Mouse (Mus musculus): ENCODE measurements around the gene Camk1d.
A peak's percentile ranks its signal among the peaks of the same experiment; 100 is the strongest.

Gene Camk1d

DNA sequence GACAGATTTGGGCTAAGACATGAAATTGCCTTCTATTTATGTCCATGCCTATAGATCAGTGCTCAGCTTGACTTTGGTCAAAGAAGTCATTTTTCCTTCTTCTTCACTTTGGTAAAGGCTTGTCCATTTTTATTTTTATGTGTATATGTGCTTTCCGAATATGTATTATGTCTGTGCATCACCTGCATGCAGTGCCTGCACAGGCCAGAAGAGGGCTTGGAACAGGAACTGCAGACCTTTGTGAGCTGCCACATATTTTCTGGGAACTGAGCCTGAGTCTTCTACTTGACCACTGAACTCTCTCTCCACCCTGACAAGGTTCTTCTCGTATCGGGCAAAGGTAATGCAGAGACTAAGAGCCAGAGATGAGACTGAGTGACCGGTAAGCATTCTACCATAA is 236.1 kb downstream of the Camk1d start:
- DNase-seq (ENCODE audit: low read depth, low spot score), result no peak

DNA sequence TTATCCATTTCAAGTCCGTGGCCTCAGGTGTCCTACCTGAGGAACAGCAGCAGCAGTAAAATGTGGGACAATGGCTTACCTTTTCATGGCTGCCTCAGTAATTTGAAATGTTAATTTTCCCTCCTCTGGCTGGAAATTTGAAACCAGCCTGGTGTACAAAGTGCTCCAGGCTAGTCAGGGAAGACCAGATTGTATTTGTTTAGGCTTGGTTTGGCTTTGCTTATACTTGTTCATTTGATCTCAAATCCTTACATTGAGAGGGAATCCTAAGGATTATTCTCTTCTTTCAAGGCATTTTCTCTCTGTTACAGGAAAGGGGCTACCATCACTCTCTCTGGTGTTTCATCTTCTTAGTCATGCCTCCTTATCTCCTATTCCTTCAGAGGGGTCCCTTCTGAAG is 236.8 kb downstream of the Camk1d start:
- no peak for DNase-seq (ENCODE audit: low read depth, low spot score)

DNA sequence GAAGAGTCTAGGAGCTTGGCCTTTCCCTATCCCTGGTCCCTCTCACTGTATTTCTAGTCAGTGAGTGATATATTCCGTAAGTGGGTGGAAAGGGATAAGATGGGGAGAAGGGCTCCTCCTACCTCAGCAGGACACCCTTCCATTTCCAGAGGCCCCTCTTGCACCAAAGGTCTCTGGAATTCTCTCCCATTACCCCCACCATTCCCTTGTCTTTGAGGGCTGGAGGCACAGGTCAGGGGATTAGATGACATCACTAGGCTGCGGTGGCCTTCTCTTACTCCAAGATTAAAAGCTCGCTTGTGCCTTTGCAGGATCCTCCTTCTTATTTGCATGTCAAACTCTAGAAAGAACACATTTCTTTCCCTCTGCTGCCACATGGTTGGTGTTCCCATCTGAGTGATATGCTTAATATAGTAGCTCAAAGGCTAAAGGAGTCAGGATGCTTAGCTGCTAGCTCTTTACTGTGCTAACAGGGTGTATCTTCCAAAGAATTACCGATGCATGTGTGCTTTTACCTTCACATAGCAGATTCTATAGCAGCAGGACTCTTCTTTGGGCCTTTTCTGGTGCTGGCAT is 244.9 kb downstream of the Camk1d start:
- no peak for DNase-seq (ENCODE audit: low read depth, low spot score)

DNA sequence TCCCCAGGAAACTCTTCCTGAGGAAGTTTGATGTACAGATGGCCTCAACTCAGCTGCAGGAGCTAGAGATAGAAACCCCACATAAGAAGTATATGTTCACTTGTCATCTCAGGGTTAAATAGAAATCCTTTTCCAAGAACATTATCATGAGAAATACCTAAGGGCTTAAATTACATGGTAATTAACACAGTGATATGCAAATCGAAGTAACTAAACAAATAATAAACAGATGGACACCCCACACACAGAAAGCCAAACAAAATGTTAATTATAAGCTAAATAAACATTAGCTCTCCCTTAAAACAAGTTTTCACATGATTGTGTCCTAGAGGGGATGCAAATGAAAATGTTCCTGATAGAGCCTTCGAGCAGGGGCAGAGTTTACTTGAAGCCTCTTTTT is 246.8 kb downstream of the Camk1d start:
- no peak for DNase-seq (ENCODE audit: low read depth, low spot score)

DNA sequence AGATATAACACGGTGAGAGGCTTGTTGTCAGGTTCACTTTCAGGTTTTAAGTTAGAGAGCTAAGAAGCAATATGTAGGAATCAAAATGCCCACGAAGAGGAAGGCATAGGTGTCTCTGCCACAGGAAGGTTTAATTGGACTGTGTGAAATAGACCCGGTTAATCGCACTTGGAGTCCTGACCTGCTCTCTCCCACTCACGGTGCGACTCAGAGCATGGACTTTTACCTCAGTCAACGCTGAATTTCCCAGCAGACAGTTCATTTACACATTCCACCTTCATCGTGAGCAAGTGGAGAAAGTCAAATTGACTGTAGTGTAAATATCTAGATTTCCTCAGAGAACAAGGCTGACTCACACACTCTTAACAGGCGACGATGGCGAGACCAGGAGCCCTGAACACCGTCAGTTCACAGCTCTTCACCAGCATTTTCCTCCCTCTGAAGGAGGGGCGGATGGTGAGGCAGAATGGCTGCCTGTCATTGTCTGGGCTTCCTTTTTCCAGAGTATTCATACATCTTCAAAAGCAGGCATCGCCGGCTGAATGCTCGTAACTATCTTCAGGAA is 255.6 kb downstream of the Camk1d start:
- no peak for DNase-seq (ENCODE audit: low read depth, low spot score)

DNA sequence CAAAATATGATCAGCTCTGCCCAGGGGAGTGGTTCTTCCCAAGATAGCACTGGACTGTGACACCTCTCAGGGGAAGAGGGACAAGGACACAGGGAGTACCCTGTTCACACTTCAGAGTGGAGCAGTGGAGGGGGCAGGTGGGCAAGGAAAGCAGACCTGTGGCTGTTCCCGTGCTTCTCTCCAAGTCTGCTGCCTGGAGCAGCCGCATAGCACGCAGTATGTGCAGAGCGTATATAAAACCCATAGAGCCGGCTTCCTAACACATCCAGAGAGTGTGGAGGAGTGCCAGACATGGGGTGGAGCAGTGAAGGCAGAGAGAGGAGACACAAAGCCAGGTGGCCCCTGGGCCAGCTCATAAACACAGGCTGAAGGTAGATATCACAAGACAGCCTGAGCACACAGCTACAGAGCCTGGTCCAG is 256.2 kb downstream of the Camk1d start:
- no peak for DNase-seq (ENCODE audit: low read depth, low spot score)

DNA sequence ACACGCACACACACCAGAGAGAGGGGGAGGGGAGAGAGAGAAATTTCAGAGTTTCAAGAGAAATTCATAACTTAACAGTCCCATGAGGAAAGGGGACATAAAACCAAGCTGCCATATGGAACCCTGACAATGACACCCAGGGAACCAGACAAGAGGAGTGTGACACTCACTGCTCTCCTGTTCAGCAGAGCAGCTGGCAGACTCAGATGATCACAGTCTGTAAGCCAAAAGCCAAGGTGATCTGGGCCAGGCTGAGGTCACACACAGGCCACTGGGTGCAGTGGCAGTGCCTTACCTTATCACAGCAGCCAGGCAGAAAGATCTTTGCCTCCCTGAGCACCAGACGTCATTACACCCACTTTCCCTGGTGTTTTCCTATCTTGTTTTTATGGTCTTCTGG is 258.2 kb downstream of the Camk1d start:
- no peak for DNase-seq (ENCODE audit: low read depth, low spot score)

DNA sequence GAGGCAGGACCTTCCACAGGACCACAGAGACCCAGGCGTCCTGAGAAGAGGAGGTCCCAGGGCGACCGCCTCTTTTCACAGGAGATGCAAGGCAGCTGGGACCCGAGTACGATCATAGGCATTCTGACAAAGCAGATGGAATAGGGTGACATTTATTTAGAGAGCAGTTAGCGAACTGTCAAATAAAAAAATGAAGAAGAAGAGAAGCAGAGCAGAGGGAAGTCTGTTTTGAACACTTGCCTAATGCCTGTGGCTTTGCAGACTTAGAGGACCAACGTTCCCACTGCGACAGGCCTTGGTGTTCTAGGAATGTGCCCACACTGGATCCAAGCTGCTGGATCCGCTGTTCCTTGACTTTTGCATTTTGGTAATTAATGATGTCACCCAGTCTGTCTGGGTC is 259.5 kb downstream of the Camk1d start:
- no peak for DNase-seq (ENCODE audit: low read depth, low spot score)

DNA sequence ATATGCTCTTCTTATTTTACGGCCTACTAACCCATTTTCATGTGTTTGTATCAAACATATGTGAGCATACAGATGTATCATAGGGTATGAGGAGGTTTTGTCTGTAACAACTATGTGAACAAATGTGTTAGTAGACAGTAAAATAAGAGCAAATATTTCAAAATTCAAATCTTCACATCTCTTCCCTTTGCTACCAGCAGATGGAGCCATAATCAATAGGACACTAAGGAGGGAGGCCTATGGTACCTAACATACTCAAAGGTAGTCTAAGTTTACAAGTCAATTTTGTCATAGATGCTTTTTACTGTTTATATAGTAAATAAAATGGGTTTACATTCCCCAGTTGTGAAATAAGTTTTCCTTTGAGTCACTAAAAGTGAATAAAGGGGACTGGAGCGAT is 262.7 kb downstream of the Camk1d start:
- DNase-seq (ENCODE audit: low read depth, low spot score), result no peak

DNA sequence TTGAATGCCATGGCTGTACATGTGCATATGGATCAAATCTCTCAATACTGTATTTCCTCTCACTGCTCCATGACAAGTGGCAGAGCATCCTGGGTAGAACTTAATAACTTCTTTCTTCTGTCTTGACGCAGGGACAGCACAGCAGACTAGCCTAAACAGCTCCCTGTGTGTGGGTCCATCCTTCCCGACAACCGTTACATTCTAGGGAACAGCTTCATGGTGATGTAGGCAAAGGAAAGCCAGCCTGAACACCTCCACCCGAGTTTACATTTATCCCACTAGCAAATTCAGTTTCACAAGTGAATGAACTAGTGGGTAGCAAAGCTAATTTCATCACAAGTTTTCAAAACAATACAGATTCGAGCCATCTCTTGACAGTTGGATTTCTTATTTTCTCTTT is 269.0 kb downstream of the Camk1d start:
- DNase-seq (ENCODE audit: low read depth, low spot score), result no peak

DNA sequence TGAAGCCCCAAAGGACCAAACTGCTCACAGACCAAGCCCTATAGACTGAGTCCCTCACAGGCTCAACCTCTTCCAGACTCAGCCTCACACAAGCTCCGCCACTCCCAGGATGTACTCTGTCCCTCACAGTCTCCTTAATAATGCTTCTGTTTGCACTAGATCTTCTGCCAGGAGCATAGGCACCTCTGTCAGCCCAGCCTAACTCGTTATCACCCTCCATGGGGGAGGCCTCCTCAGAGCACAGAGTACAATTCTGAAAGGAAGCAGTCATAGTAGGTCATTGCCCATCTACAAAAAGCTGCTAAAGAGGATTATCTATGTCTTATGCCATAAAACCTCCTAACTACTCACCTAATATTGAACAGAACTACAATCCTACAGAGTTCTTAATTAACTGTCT is 276.6 kb downstream of the Camk1d start:
- no peak for DNase-seq (ENCODE audit: low read depth, low spot score)

DNA sequence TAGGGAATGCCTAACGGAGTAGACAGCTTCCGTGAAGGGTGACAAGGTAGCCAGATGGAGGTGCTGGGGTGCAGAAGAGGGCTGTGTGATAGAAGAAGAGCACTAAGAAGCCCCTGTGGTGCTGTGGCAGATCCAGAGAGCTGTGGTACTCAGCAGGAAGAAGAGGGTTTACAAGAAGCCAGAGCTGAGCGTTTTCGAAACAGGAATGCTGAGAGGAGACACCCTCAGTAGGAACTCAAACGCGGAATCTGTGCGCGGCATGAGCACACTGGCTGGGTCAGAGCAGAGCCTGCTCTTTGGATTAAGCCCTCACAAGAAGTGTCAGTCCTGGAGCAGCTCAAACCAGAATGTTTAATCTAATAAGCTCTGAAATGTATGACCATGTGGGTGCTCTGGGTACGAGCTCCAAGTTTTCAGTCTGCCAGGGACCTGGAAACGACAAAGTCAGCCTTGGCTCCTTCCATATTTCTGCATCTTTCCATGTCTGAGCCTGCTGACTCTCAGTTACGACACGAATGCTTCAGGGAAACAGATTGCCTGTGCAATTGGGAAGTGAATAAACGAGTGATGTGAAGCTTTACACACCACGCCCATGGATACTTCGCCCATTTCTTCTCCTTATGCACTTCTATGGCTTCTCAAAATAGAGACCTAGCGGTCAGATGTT is 278.6 kb downstream of the Camk1d start:
- DNase-seq (ENCODE audit: low read depth, low spot score), result no peak

DNA sequence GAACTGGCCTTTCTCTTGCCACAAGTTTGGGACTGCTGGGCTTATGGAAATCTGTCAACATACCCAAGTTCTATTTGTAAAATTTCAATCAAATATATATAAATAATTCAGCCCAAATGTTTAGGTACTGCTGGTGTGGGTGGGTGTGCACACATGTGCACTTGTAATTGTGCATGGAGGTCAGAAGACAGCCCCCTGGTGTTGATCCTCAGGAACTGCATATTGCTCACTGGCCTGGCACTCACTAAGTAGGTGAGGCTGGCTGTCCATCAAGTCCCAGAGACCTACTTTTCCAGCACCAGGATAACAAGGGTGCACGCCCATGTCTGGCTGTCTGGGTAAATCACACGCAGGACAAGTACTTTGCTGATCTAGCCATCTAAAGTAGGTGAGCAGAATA is 283.0 kb downstream of the Camk1d start:
- peak; percentile 6 for DNase-seq (ENCODE audit: low read depth, low spot score)

DNA sequence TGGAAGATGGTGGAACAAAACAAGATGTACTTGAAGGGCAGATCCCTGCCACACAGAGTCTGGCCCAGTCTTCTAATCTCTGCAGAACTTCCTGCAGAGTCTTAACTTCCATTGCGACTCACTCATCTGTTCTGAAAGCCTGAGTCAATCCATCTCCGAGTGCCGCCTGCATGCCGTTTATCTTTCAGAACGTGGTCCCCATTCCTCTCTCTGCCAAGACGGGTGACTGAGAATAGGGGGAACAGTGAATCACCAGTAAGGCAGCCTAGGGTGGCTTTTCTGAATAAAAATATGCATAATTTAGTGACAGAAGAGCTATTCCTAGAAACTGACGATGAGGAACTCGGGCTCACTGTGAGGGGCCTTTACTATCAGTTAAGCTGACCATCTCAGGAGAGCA is 284.4 kb downstream of the Camk1d start:
- no peak for DNase-seq (ENCODE audit: low read depth, low spot score)

DNA sequence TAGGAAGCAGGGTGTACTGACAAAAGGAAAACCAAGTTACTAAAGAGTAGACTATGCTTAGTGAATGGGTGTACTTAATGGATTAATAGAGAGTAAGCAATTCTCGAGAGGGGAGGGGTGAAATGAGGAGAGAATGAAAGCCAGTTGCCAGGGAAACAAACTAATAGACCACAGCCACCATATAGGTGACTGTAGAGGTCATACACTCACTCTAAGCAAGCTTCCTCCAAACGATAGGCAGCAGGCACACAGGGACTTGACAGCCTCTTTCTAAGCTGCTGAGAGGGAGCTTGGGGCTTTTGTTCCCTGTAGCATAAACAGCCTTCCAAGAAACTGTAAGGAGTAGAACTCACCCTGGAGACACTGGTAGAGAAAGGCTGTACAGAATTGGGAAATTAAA is 288.2 kb downstream of the Camk1d start:
- DNase-seq (ENCODE audit: low read depth, low spot score), result no peak

DNA sequence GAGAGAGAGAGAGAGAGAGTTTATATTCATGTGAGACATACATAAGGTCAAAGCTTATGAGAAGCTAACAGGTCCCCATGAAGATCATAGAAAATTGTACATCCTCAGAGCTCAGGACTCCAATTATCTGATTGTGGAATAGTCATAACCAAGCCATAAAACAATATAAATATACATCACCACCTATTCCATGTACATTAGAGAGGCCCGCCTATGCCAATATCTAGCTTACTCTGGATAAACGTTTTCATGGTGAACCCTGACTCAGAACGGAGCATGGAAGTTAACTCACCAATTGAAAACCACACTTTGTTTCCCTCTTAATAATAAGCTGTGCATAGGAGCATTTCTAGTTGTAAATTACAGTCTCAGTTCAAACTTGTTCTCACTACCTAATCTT is 288.7 kb downstream of the Camk1d start:
- no peak for DNase-seq (ENCODE audit: low read depth, low spot score)

DNA sequence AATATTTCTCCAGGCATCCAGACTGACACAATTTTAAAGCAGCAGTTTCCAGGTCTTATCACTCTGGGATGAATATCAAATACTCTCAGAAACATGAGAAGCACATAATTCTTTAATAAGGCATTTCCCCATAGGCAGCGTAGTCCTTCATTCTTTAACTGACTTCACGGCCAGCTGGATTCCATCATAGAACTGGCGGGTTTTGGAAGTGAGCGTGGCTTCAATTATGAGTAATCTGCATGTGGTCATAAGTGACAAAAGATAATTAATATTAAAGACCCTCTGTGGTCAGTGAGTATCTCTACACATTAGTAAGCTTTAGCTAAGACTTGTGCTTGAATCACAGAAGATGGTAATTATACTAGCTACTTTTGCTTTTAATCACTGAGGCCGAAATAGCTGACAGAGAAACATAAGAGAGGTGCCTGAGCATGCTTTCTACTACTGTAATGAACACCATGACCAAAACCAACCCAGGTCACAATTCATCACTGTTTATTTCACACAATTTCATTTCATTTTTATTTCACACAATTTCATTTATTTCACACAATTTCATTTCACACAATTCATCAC is 293.6 kb downstream of the Camk1d start:
- no peak for DNase-seq (ENCODE audit: low read depth, low spot score)

DNA sequence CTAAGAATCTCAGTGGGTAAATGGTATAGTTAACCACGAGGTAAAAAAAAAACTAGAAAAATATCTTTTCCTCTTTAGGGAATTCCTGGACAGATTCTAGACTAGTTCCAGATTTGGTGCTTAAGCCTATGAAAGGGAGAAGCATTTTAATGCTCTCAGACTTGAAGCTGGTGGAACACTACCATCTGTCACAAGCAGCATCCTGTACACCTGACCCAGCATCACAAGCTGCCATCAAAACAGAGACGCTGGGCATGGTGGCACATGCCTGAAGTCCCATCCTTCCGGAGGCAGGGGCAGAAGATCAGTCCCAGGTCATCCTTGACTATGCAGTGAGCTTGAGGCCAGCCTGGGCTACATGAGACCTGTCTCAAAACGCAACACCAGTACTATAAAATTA is 295.5 kb downstream of the Camk1d start:
- DNase-seq (ENCODE audit: low read depth, low spot score), result no peak

DNA sequence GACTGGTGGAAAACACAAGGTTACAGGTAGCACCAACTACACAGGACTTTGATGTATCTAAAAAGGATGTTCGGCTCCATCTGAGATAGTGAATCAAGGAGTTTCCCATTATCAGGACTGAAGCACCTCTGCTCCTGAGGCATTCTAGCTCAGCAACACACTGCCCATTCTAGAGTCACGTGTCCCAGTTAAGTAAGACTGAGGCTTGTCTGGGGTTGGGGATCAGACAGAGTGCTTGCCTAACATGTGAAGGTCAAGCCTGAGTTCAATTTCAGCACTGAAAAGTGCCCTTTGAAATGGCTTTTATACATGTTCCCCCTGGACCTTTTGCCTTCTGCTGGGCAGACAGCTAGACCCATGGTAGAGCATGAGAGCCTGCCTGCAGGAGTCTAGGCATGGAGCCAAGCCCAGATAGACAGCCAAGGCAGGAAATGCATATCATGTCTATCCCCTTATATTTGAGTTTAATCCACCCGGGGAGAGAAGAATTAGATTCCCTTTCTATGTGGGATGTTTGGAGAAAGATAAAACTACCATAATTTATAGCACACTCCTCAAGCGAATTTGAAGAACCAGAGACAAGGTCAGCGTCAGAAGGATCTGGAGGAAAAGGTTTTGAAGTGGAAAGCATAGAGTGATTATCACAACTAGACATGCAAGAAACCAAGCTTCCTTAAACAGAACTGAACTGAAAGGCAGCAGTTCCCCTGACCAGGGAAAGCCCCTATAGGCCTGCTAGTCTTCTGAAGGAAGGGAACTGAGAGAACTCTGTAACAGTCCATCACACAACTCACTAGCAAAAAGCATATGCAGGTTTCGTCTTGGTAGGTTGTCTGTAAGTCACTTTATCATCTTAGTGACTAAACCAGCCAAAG is 296.9 kb downstream of the Camk1d start:
- DNase-seq (ENCODE audit: low read depth, low spot score), result no peak

DNA sequence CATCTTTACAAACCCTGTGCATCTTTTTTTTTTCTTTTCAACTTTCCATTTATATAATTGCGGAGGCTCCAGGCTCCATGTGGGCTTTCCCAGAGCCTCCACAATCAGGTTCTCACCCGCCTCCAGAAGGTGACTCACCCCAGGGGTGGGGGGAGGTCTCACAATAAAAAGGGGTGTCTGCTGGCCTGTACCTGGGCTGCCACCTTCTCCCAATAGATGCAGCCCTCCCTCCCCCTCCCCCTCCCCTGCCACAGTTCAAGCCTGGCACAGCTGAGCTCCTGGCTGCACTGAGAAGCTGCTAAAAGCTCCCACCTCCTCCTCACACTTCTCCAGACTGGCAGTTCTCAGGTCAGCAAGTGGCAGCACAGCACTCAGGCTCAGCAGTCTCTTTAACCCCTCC is 302.5 kb downstream of the Camk1d start:
- DNase-seq (ENCODE audit: low read depth, low spot score), result no peak

DNA sequence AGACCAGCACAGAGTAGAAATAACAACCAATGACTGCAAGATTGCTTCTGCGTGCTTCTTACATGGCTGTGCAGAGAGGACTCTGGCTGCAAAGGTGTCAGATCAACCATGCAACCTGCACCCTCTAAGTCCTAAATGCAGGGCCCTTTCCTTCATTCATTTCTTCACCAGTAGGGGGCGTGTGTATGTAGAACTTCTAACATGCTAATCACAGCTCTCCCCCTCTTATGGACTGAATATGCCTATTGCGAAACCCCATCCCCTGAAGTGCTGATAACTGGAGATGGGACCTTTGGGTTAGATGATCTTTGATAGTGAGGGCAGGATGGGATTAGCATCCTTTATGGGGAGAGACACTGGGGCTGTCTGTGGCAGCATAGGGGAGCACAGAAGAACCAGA is 310.5 kb downstream of the Camk1d start:
- peak; percentile 12 for DNase-seq (ENCODE audit: low read depth, low spot score)

DNA sequence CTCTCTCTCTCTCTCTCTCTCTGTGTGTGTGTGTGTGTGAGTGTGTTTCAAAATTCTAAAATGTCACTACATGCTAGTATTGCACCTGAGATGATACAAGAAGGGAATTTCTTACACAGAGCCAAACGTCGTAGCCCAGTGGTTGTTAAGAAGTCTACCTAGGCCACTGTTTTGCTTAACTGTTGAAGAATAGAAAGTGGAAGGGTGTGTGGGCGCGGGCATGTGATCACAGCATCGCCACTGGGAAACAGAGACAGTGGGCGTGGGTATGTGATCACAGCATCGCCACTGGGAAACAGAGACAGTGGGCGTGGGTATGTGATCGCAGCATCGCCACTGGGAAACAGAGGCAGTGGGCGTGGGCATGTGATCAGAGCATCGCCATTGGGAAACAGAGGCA is 312.3 kb downstream of the Camk1d start:
- DNase-seq (ENCODE audit: low read depth, low spot score), result no peak

All from c-Kit-negative CD71-positive TER-119-positive erythroid progenitor cells, embryonic 14.5 days (primary cell).